Mouse (Mus musculus) heart, adult 2 months (tissue): ENCODE data around the gene Skil. TPM values are rescaled to one million over a fixed set of nuclear protein-coding genes. Genes with fewer than 3 reads are reported as not detected.

Experiments used
- DNase-seq, 2 experiments: peaks; one replicate each; pipeline ENCODE4 v3.0.0; 2021
- H3K27ac ChIP-seq: fragments of 200-600 bp; 2 replicates; pipeline ENCODE4 v1.8.1; 2022
- H3K27me3 ChIP-seq: fragments of 200-500 bp; 2 replicates; pipeline ENCODE4 v1.6.1; 2012; ENCODE audit warnings: mild to moderate bottlenecking, low read length, inconsistent platforms, mixed read lengths; ENCODE audit not compliant: control insufficient read depth, insufficient read depth
- H3K36me3 ChIP-seq: fragments of 200-500 bp; 2 replicates; pipeline ENCODE4 v1.6.1; 2012; ENCODE audit warnings: low read length, inconsistent platforms; ENCODE audit not compliant: control insufficient read depth, insufficient read depth
- H3K4me1 ChIP-seq: fragments of 200-500 bp; 2 replicates; pipeline ENCODE4 v1.6.1; 2011; ENCODE audit warnings: low read length; ENCODE audit not compliant: control insufficient read depth, insufficient read depth
- H3K4me3 ChIP-seq: fragments of 200-600 bp; 2 replicates; pipeline ENCODE4 v1.8.1; 2022
- H3K79me2 ChIP-seq: fragments of 200-500 bp; replicated peaks from 2 replicates; pipeline ENCODE4 v1.6.1; 2012; ENCODE audit warnings: mild to moderate bottlenecking, inconsistent platforms, low read length, moderate library complexity, mixed read lengths; ENCODE audit not compliant: control insufficient read depth, insufficient read depth
- H3K9ac ChIP-seq: fragments of 200-500 bp; 2 replicates; pipeline ENCODE4 v1.6.1; 2012; ENCODE audit warnings: low read depth, mild to moderate bottlenecking, control low read depth, inconsistent platforms, low read length, mixed read lengths
- CTCF ChIP-seq: fragments of 200-600 bp; IDR thresholded peaks from 2 replicates; pipeline ENCODE4 v1.8.1; 2022; ENCODE audit warnings: antibody characterized with exemption, mild to moderate bottlenecking, moderate library complexity
- EP300 ChIP-seq: fragments of 200-500 bp; IDR thresholded peaks from 2 replicates; pipeline ENCODE4 v1.6.1; 2011; ENCODE audit warnings: low read depth, low read length, control low read depth; ENCODE audit not compliant: insufficient read depth
- POLR2A ChIP-seq: fragments of 200-500 bp; IDR thresholded peaks from 2 replicates; pipeline ENCODE4 v1.6.1; 2011; ENCODE audit warnings: mild to moderate bottlenecking, low read depth, low read length, control low read depth; ENCODE audit not compliant: insufficient read depth
- WGBS: fragments of 180-500 bp; shearing (Covaris S2); methylation state at CpG from one replicate; pipeline ENCODE4 v1.1.7; 2018; 5-methylcytosine and 5-hydroxymethylcytosine counted together
- intact Hi-C: fragments of 180-260 bp; cut with DNase I; formaldehyde crosslinking; loops from one replicate; pipeline ENCODE4 v1.15.1; 2025
- polyA plus RNA-seq: library from polyadenylated mRNA; depleted of rRNA; stranded (reverse); fragments of >200 nt; gene quantifications from 2 replicates; pipeline ENCODE4 v1.2.3, GENCODE M21; 2012
- total RNA-seq, 2 experiments: library from RNA; stranded (reverse); gene quantifications; 2 replicates each; pipeline ENCODE4 v1.2.3; 2021

The Skil gene
- total and polyA plus RNA-seq, 3 experiments = 8.0 to 15.4 (median 14.2) TPM

DNA sequence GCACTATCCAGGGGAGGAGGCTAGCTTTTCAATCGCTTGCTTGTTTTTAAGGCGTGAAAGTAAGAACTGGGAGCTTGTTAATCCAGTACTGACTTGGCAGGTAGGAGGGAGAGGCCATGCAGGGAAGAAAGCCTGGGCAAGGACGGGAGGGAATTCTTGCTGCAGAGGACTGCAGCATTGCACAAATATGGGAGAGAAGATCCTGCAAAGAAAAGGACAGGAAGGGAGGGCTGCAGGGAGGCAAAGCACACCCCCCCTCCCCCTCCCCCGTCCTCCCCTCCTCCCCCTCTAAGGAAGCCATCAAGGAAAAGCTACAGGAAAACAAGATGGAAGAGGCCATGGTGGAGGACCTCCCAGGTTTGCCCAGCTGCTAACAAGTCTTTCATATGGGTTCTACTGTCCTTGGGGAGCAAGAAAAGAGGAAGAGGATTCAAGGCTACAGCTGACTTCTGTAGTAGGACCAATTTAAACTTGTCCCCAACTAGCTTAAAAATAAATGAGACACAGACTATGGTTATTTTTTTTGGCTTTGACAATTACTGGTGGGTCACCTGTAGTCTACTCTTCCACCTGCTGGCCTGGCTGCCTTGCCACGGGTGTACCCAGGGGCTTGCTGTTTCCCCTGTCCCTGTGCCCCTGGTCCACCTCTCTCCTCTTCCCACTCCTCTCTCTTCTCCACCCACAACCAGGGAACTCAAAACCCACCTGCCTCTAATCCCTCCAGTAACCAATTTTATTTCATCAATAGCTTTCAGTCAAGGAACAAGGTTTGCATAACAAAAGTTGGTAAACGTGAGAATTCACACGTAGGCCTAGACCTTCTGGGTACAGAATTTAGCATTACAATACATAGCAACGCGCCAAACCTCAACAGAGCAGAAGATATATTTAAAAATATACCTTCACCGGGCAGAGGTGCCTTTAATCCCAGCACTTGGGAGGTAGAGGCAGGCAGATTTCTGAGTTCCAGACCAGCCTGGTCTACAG is 5.8 kb upstream of the Skil start:
- no peaks in the 10 kb centered on the region for H3K36me3 ChIP-seq
- WGBS = 64% methylated on average over 10 of the region's 10 CpGs
- H3K27ac ChIP-seq = no peak overlapping the region
- H3K9ac ChIP-seq = no peak overlapping the region
- intact Hi-C loops = no loop called here
- TF ChIP-seq POLR2A (no peak), CTCF (no peak), EP300 (no peak)
- H3K4me1 ChIP-seq = peaks cover 3% of the 10 kb centered on the region
- H3K4me3 ChIP-seq = no peak overlapping the region
- no peaks in the 10 kb centered on the region for H3K27me3 ChIP-seq
- DNase-seq = no peak
- no peaks in the 10 kb centered on the region for H3K79me2 ChIP-seq

DNA sequence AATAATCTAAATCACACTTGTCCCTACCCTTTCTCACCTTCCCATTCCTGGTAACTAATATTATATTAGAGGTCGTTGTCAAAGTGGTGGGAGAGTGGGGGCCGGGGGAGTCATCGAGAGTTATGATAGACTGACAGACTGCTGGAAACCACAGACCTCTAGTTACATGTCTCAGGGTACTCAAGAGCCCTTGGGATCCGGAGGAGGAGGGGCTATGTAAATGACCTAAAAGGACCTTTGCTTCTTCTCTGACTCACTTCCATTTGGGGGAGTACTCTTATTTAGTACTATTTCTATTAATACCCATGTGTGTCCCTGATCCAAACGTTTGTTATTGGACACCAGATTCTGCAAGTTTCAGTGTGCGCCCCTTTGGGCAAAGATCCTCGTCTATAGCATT is 4.9 kb upstream of the Skil start:
- no peak for TF ChIP-seq EP300
- no peak for TF ChIP-seq POLR2A
- TF ChIP-seq CTCF = no peak
- DNase-seq = no peak
- H3K79me2 ChIP-seq = no peaks in the 10 kb centered on the region
- H3K4me3 ChIP-seq = no peak overlapping the region
- H3K4me1 ChIP-seq = peaks cover 3% of the 10 kb centered on the region
- 43% methylated on average over 7 of the region's 7 CpGs for WGBS
- H3K36me3 ChIP-seq = no peaks in the 10 kb centered on the region
- intact Hi-C loops = loop anchor here (5.0 to 10.0 kb wide), 2 partner anchors 123 to 295 kb away; partner anchors contain the start of genes Phc3 and Sec62
- H3K27ac ChIP-seq = no peak overlapping the region
- H3K27me3 ChIP-seq = no peaks in the 10 kb centered on the region
- H3K9ac ChIP-seq = no peak overlapping the region

DNA sequence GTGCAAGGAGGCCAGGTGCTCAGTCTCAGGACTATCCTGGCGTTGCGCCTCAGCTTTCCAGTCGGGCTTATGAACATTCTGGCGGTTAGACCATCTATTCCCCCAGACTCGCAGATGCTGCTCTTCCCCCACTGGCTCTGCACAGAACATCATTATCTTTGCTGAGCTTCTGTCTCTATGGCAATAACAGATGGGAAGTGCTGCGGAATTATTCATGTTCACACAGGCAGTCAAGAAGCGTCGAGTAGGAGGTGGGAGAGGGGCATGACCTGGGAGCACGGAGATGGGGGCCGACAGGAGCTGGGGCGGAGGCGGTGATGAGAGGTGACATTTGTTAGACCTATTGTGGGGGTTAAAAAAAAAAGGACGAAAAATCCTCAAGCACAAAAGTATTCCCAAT is 1.7 kb upstream of the Skil start:
- 0 out of 2 replicates have a peak overlapping the region, but pooled peaks have one; percentile 5 for H3K9ac ChIP-seq
- TF ChIP-seq POLR2A (no peak), CTCF (no peak), EP300 (no peak)
- H3K27ac ChIP-seq = peak overlapping the region; percentile 99
- H3K36me3 ChIP-seq = peaks cover 13% of the 10 kb centered on the region
- H3K27me3 ChIP-seq = no peaks in the 10 kb centered on the region
- DNase-seq = peak; percentile 28 to 42
- intact Hi-C loops = loop anchor here (2.0 to 10.0 kb wide), 4 partner anchors 16 to 298 kb away; partner anchors contain the start of genes Phc3 and Sec62
- no peaks in the 10 kb centered on the region for H3K79me2 ChIP-seq
- peaks cover 11% of the 10 kb centered on the region for H3K4me1 ChIP-seq
- WGBS = 15% methylated on average over 13 of the region's 13 CpGs
- peak overlapping the region; percentile 80 for H3K4me3 ChIP-seq

DNA sequence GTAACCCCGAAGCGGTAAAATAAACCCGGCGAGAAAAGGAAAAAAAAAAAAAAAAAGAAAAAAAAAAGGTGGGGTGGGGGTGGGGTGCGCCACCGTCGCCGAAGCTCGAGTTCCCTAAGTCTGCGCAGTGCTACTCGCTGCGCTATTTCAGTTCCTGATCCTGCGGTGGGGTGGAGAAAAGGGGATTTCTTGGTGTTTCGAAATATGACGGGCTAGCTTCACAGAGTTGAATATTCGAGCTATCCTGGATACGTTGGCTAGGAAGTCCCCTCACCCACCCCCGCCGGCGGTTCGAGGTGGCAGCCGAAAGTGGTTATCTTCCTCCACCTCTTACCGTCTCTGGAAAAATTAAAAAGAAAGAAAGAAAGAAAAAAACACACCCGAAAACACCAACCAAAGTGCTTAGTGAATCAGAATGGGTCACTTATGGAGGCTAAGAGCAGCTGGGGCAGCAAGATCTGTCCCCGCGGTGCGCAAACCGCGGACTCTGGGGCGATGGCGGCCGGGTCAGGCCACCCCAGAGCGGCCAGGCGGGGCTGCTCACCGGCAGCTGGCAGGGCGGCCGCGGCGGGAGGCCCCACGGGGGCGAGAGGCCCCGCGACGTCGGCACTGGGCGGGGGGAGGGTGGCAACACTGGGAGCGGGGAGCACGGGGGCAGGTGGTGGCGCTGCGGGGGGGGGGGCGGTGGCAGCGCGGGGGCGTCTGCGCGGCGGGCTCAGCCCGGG is 1.1 kb upstream of the Skil start:
- peak overlapping the region; percentile 80 for H3K4me3 ChIP-seq
- TF ChIP-seq EP300 (no peak), POLR2A (peak; percentile 61)
- H3K27ac ChIP-seq = peak overlapping the region; percentile 99
- peaks cover 18% of the 10 kb centered on the region for H3K36me3 ChIP-seq
- DNase-seq = peak; percentile 80 to 85
- peak overlapping the region; percentile 80 for H3K9ac ChIP-seq
- peaks cover 11% of the 10 kb centered on the region for H3K4me1 ChIP-seq
- WGBS = under 1% methylated on average over 48 of the region's 58 CpGs
- H3K79me2 ChIP-seq = no peaks in the 10 kb centered on the region
- no peaks in the 10 kb centered on the region for H3K27me3 ChIP-seq
- intact Hi-C loops = loop anchor here (1.0 to 10.0 kb wide), 6 partner anchors 17 to 299 kb away; partner anchors contain the start of genes Phc3 and Sec62

GRCm38 (mm10) chr3:31095179-31095490 is 277 bp downstream of the Skil start:
- DNase-seq = no peak
- Histone ChIP-seq H3K4me1 (peaks cover 11% of the 10 kb centered on the region), H3K9ac (peak overlapping the region; percentile 92), H3K79me2 (no peaks in the 10 kb centered on the region), H3K36me3 (peaks cover 27% of the 10 kb centered on the region), H3K27me3 (no peaks in the 10 kb centered on the region), H3K27ac (peak overlapping the region; percentile 95), H3K4me3 (peak overlapping the region; percentile 96)
- under 1% methylated on average over 32 of the region's 39 CpGs for WGBS
- TF ChIP-seq POLR2A (no peak), EP300 (no peak), CTCF (no peak)
- intact Hi-C loops = loop anchor here (2.0 to 10.0 kb wide), 2 partner anchors 44 to 300 kb away; partner anchors contain the start of gene Sec62
